Mouse (Mus musculus) inflammation-experienced regulatory T-cells (primary cell): ENCODE results near the gene Smarca2. TPM values are rescaled to one million over a fixed set of nuclear protein-coding genes. Genes with fewer than 3 reads are reported as not detected.

Source experiments
- polyA plus RNA-seq, 2 experiments: library from polyadenylated mRNA; unstranded; fragments of 100-300 nt; shearing (Covaris generic); gene quantifications; one replicate each; pipeline ENCODE4 v1.2.1; 2017

The Smarca2 gene
- 100 to 1,000 TPM in 1 of 2 experiments, 10 to 100 TPM in 1; 77.1 to 106 TPM for polyA plus RNA-seq

DNA sequence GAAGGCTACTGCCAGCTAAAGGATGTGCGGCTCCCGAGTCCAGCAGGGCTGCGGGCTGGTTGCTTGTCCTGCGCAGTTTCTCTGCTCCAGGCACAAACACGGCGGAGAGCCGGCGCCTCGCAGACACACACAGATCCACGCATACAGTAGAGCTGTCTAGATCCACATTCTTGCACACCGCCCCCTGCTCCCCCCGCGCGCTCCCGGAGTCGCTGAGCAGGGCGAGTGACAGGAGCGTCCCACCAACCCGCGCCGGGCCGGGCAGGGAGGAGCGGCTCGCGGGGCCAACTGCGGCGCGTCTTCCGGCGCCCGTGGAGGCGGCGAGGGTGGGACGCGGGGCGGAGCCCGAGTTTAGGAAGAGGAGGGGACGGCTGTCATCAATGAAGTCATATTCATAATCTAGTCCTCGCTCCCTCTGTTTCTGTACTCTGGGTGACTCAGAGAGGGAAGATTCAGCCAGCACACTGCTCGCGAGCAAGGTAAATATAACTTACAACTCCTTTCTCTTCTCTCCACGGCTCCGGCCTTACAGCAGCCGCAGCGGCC is at the start of gene Smarca2:
Smarca2 (plus strand) TSS at position 296 of the 546 bp plus-strand sequence.

